ENCODE assay signal across 30 mouse cellular contexts in genomic region chr15:60925686-60926085, GRCm38 (mm10). TPM values are rescaled to one million over a fixed set of nuclear protein-coding genes. Genes with fewer than 3 reads are reported as not detected.
A peak's percentile ranks its signal among the peaks of the same experiment; 100 is the strongest.
DNase-seq lines count a peak whose midpoint lies in the region; ATAC-seq and TF ChIP-seq lines count a peak whose summit lies in the region.
"Had no signal": no experiment of that assay in that cellular context is flagged by ENCODE, and none has a peak within 500 bp of the region (broad histone marks: within the 10 kb centered on the region; RNA-seq: fewer than 3 reads in every experiment).

No protein-coding gene starts in this region.

- no peak overlapping the region for H3K4me3 ChIP-seq in embryonic facial prominence, embryonic 11.5 days (ENCODE audit: low read depth, low read length)
- no peak overlapping the region for H3K4me3 ChIP-seq in embryonic facial prominence, embryonic 10.5 days
- no peak overlapping the region for H3K4me3 ChIP-seq in heart, embryonic 15.5 days
- no peak overlapping the region for H3K4me3 ChIP-seq in heart, embryonic 10.5 days
- no peak overlapping the region for H3K4me3 ChIP-seq in lung, postnatal 0 days (ENCODE audit: low read depth, low read length)
- H3K4me3 ChIP-seq: embryonic facial prominence, embryonic 12.5 days; forebrain, embryonic 12.5 days; heart, adult 2 months; hindbrain, embryonic 15.5 days; midbrain, embryonic 15.5 days; neural tube, embryonic 15.5 days; stomach, embryonic 15.5 days had no signal

- no peaks in the 10 kb centered on the region for H3K27me3 ChIP-seq in embryonic facial prominence, embryonic 11.5 days (ENCODE audit: control insufficient read depth, insufficient read depth, low read length)
- H3K27me3 ChIP-seq in embryonic facial prominence, embryonic 10.5 days (replicated peaks; ENCODE audit: low read depth, poor library complexity, severe bottlenecking), result no peaks in the 10 kb centered on the region
- no peaks in the 10 kb centered on the region for H3K27me3 ChIP-seq in heart, embryonic 15.5 days
- no peaks in the 10 kb centered on the region for H3K27me3 ChIP-seq in heart, embryonic 10.5 days (ENCODE audit: insufficient read depth, poor library complexity, severe bottlenecking)
- H3K27me3 ChIP-seq in lung, postnatal 0 days (replicated peaks; ENCODE audit: insufficient read depth, low read length), result no peaks in the 10 kb centered on the region
- H3K27me3 ChIP-seq: embryonic facial prominence, embryonic 12.5 days; forebrain, embryonic 12.5 days; hindbrain, embryonic 15.5 days; midbrain, embryonic 15.5 days; neural tube, embryonic 15.5 days; stomach, embryonic 15.5 days had no signal

- no peak overlapping the region for H3K9ac ChIP-seq in embryonic facial prominence, embryonic 11.5 days (replicated peaks; ENCODE audit: low read length)
- no peak overlapping the region for H3K9ac ChIP-seq in heart, embryonic 15.5 days
- H3K9ac ChIP-seq in lung, postnatal 0 days (replicated peaks; ENCODE audit: low read depth), result no peak overlapping the region
- H3K9ac ChIP-seq: embryonic facial prominence, embryonic 12.5 days; forebrain, embryonic 12.5 days; hindbrain, embryonic 15.5 days; midbrain, embryonic 15.5 days; neural tube, embryonic 15.5 days; stomach, embryonic 15.5 days had no signal

- no peak for TF ChIP-seq EP300 in lung, postnatal 0 days (IDR thresholded peaks at IDR 0.05)

- 69% methylated on average over 4 of the region's 4 CpGs for WGBS in embryonic facial prominence, embryonic 11.5 days
- WGBS in embryonic facial prominence, embryonic 10.5 days, result 71% methylated on average over 4 of the region's 4 CpGs
- 20% methylated on average over 4 of the region's 4 CpGs for WGBS in heart, embryonic 15.5 days
- 29% methylated on average over 4 of the region's 4 CpGs for WGBS in heart, embryonic 10.5 days
- WGBS in lung, postnatal 0 days, result 13% methylated on average over 4 of the region's 4 CpGs

- no peak overlapping the region for H3K27ac ChIP-seq in embryonic facial prominence, embryonic 11.5 days (replicated peaks; ENCODE audit: low read depth, low read length)
- no peak overlapping the region for H3K27ac ChIP-seq in embryonic facial prominence, embryonic 10.5 days (replicated peaks)
- H3K27ac ChIP-seq in heart, embryonic 15.5 days, result no peak overlapping the region
- no peak overlapping the region for H3K27ac ChIP-seq in heart, embryonic 10.5 days
- no peak overlapping the region for H3K27ac ChIP-seq in lung, postnatal 0 days (ENCODE audit: low read length)
- H3K27ac ChIP-seq: embryonic facial prominence, embryonic 12.5 days; forebrain, embryonic 12.5 days; heart, adult 2 months; hindbrain, embryonic 15.5 days; macrophage; midbrain, embryonic 15.5 days; neural tube, embryonic 15.5 days; stomach, embryonic 15.5 days had no signal

- no peaks in the 10 kb centered on the region for H3K4me1 ChIP-seq in embryonic facial prominence, embryonic 11.5 days (ENCODE audit: control insufficient read depth, insufficient read depth, low read length)
- no peaks in the 10 kb centered on the region for H3K4me1 ChIP-seq in embryonic facial prominence, embryonic 10.5 days
- peaks cover 2% of the 10 kb centered on the region; the same call in 1 of the 2 replicates for H3K4me1 ChIP-seq in heart, embryonic 15.5 days (replicated peaks)
- H3K4me1 ChIP-seq in heart, embryonic 10.5 days, result 0 out of 2 replicates have a peak, but pooled peaks cover 3% of the 10 kb centered on the region
- no peaks in the 10 kb centered on the region for H3K4me1 ChIP-seq in lung, postnatal 0 days (ENCODE audit: insufficient read depth, low read depth, low read length)
- H3K4me1 ChIP-seq: embryonic facial prominence, embryonic 12.5 days; forebrain, embryonic 12.5 days; hindbrain, embryonic 15.5 days; midbrain, embryonic 15.5 days; neural tube, embryonic 15.5 days; stomach, embryonic 15.5 days had no signal

- no peak for ATAC-seq in embryonic facial prominence, embryonic 11.5 days (replicated peaks; ENCODE audit: insufficient number of reproducible peaks, low FRiP score, low TSS enrichment, low read depth)
- 0 out of 2 replicates have a peak, but pooled peaks have one; percentile 53 for ATAC-seq in heart, embryonic 15.5 days (replicated peaks; ENCODE audit: insufficient number of reproducible peaks, insufficient read depth, low FRiP score, low read depth)
- no peak for ATAC-seq in lung, postnatal 0 days
- ATAC-seq: inflammation-experienced regulatory T-cells, adult 6 months; midbrain, embryonic 15.5 days had no signal

- no peaks in the 10 kb centered on the region for H3K9me3 ChIP-seq in embryonic facial prominence, embryonic 11.5 days (replicated peaks; ENCODE audit: control insufficient read depth, low read length)
- H3K9me3 ChIP-seq in embryonic facial prominence, embryonic 10.5 days, result no peaks in the 10 kb centered on the region
- H3K9me3 ChIP-seq in heart, embryonic 15.5 days (replicated peaks), result no peaks in the 10 kb centered on the region
- no peaks in the 10 kb centered on the region for H3K9me3 ChIP-seq in heart, embryonic 10.5 days
- no peaks in the 10 kb centered on the region for H3K9me3 ChIP-seq in lung, postnatal 0 days (ENCODE audit: low read length)
- H3K9me3 ChIP-seq: embryonic facial prominence, embryonic 12.5 days; forebrain, embryonic 12.5 days; hindbrain, embryonic 15.5 days; midbrain, embryonic 15.5 days; neural tube, embryonic 15.5 days; stomach, embryonic 15.5 days had no signal

- peak; percentile 1 for DNase-seq in embryonic facial prominence, embryonic 11.5 days (ENCODE audit: low spot score)
- no peak for DNase-seq in embryonic facial prominence, embryonic 10.5 days (ENCODE audit: low spot score)
- no peak for DNase-seq in heart, embryonic 10.5 days (ENCODE audit: low spot score)
- DNase-seq in lung, postnatal 36 days, result peak; percentile 33
- no peak for DNase-seq in lung, postnatal 0 days (ENCODE audit: low spot score)
- DNase-seq in fat pad, adult 2 months (ENCODE audit: extremely low read depth, low read depth, low spot score), result peak; percentile 21
- no peak for DNase-seq in kidney, postnatal 36 days
- DNase-seq: adrenal gland, adult 8-10 months; cerebellum, adult 18-20 months; cerebellum, postnatal 14 days; gastrocnemius, postnatal 14 days; heart, adult 2 months; kidney, adult 11 months; kidney, postnatal 14 days; liver; right cerebral cortex, postnatal 25 days had no signal

- H3K36me3 ChIP-seq in embryonic facial prominence, embryonic 11.5 days (replicated peaks; ENCODE audit: control insufficient read depth, insufficient read depth, low read depth, low read length), result no peaks in the 10 kb centered on the region
- H3K36me3 ChIP-seq in embryonic facial prominence, embryonic 10.5 days (replicated peaks), result no peaks in the 10 kb centered on the region
- H3K36me3 ChIP-seq in heart, embryonic 15.5 days, result no peaks in the 10 kb centered on the region
- no peaks in the 10 kb centered on the region for H3K36me3 ChIP-seq in heart, embryonic 10.5 days
- no peaks in the 10 kb centered on the region for H3K36me3 ChIP-seq in lung, postnatal 0 days (ENCODE audit: insufficient read depth, low read length)
- H3K36me3 ChIP-seq: embryonic facial prominence, embryonic 12.5 days; forebrain, embryonic 12.5 days; G1E; hindbrain, embryonic 15.5 days; midbrain, embryonic 15.5 days; neural tube, embryonic 15.5 days; stomach, embryonic 15.5 days had no signal

- no peak overlapping the region for H3K4me2 ChIP-seq in embryonic facial prominence, embryonic 11.5 days (ENCODE audit: low read depth, low read length)
- H3K4me2 ChIP-seq in heart, embryonic 15.5 days, result no peak overlapping the region
- no peak overlapping the region for H3K4me2 ChIP-seq in lung, postnatal 0 days (replicated peaks; ENCODE audit: low read depth, low read length)
- H3K4me2 ChIP-seq: embryonic facial prominence, embryonic 12.5 days; forebrain, embryonic 12.5 days; hindbrain, embryonic 15.5 days; midbrain, embryonic 15.5 days; neural tube, embryonic 15.5 days; stomach, embryonic 15.5 days had no signal

- TF ChIP-seq CTCF in lung, postnatal 0 days (IDR thresholded peaks at IDR 0.05), result no peak

RNA-seq across cellular contexts. Expression of gene A1bg, which starts 2.9 kb away (rescaled TPM):
- not detected in 2 replicates for polyA plus RNA-seq in embryonic facial prominence, embryonic 11.5 days (2014; fragmentation: Nextera tagmentation; extraction: Ambion mirVana)
- not detected in 2 replicates for polyA plus RNA-seq in embryonic facial prominence, embryonic 10.5 days (2016; fragmentation: Nextera tagmentation; extraction: Ambion mirVana)
- not detected in 2 replicates for polyA plus RNA-seq in heart, embryonic 15.5 days (2015; fragmentation: Nextera tagmentation; extraction: Ambion mirVana)
- not detected in 2 replicates for polyA plus RNA-seq in heart, embryonic 10.5 days (2016; fragmentation: Nextera tagmentation; extraction: Ambion mirVana)
- not detected in 2 replicates for polyA plus RNA-seq in lung, postnatal 0 days (2015; fragmentation: Nextera tagmentation; extraction: Ambion mirVana)
- polyA plus RNA-seq: embryonic facial prominence, embryonic 12.5 days; forebrain, embryonic 12.5 days; G1E; heart, adult 2 months; heart, embryonic 16.5 days; hindbrain, embryonic 15.5 days; inflammation-experienced regulatory T-cells, adult 6 months; kidney, embryonic 14.5 days; limb, embryonic 11.5 days; liver, embryonic 16.5 days; macrophage; midbrain, embryonic 15.5 days; neural tube, embryonic 15.5 days; stomach, embryonic 15.5 days had no signal

Comparison
In these comparisons a context has a peak if more than half of its experiments do, and no peak if none do; other contexts are left out.
1. DNase-seq: peak in embryonic facial prominence, embryonic 11.5 days (single experiment), lung, postnatal 36 days (single experiment) and fat pad, adult 2 months (single experiment); none in embryonic facial prominence, embryonic 10.5 days (single experiment), heart, embryonic 10.5 days (single experiment), lung, postnatal 0 days (single experiment) and kidney, postnatal 36 days (0 of 2).